Mouse (Mus musculus) CD4-positive, CD25-positive, alpha-beta regulatory T cell, adult 2 months (primary cell): ENCODE results near the gene Nemf.
A peak's percentile ranks its signal among the peaks of the same experiment; 100 is the strongest.
"Not testable (repeated sequence)": the region's sequence is repeated elsewhere in the genome, so short reads cannot be mapped to it uniquely, and the experiment has no call there.

Source experiments
- DNase-seq: peaks from one replicate; pipeline ENCODE4 v3.0.0-alpha.2; 2012; ENCODE audit warnings: low read depth, low spot score

Gene Nemf

GRCm38 (mm10) chr12:69372731-69373331, 15.9 kb upstream of the Nemf start:
- DNase-seq, result no peak

DNA sequence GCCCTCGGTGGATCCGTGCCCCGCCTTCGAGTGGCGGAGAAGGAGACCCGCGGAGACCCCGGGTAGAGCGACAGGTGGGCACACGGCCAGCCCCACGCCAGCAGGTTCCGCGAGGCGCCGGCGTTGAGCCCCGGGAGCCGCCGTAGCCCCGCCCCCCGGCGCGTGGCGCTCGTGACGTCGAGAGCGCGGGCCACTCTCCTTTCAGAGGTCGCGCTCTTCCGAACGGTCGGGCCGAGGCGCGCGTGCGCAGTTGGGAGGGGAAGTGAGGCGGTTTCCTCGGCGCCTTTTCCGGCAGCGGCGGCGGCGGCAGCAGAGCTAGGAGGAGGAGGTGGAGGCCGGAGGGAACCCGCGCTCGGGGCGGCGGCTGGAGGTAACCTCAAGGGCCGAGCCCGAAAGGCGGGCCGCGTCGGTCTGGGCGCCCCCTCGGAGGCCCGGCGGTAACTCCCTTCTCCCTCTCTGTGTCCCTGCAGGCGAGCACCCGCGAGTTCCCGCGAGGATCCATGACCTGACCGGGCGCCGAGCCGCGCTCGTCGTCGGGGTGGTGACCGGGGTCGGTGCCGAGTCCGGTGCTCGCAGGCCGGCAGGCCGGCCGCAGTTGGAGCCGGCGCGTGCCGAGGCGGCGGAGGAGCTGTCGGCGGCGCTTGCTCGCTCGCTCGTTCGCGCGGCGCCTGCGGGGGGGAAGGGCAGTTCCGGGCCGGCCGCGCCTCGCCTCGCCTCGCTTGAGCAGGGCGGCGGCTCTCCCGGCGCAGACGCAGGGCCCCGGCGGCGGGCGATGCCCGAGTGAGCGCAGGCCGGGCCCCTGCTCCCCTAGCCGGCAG, 15.1 kb upstream of the Nemf start, which contains the start of the genes Arf6 and Gm9887:
Gene Arf6, plus strand, starts transcription at position 297 of the 818 bp plus-strand sequence.
Gene Gm9887, minus strand, starts transcription at position 605 of the 818 bp plus-strand sequence.
- DNase-seq, result peak; percentile 100

DNA sequence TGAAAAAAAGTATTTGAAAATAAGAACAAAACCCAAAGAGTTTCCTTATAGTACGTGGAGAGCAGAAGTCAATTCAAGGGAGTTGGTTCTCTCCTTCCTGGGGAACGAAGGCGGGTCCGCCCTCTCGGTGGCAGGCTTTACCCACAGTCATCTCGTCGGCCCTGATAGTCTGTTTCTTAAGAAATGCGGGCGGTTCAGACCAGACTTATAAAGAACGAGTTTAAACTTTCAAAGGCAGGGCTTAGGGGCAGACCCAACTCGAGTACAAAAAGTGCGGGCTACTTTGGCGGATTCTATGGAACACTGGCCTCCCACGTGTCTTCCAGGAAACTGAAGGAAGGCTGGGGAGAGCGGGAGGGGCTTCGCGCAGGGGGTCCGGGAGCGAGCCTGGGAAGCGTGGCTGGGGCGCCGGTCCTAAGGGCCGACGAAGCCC, 14.5 kb upstream of the Nemf start:
- DNase-seq, result peak; percentile 89

- no peak for DNase-seq
These were observed 14.0 kb upstream of the Nemf start for GRCm38 (mm10) chr12:69370936-69371335.

DNA sequence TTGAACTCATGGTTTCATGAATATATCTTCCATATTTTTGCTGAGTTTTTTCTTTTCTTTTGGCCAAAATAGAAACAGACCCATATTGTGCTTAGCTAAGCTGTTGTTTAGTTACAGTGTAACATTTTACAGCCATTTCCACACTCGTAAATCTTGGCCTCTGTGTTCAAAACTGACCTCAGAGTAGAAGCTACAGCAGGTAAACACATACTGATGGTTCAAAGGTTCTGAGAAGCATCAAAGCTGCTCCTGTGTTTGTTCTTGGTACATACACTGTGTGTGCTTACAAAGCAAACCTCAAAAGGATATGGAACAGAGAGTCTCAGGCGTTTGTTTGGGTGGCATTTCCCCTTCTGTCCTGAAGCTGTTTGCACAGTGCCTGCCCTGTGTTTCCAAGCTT, 10.6 kb upstream of the Nemf start:
- DNase-seq, result no peak

- peak; percentile 67 for DNase-seq
These were observed 9.5 kb upstream of the Nemf start for GRCm38 (mm10) chr12:69366424-69366823.

DNA sequence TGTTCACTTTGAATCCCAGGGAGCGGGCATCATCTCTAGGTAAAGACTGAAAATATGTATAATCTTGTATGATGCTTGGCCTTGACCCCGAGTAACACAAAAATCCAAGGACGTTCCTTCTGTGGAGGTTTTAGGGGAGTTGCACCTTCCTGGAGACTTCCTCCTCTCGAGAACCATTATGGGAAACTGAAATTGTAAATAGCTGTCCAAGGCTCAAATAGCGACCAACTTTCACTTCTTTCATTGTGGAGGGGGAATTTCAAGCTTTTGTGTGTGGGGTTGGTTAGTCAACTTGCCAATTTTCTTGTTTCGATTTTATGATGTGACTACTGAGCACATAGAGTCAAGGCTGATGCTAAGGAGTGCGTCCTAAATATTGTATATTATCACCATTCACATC, 8.8 kb upstream of the Nemf start:
- DNase-seq, result no peak

- DNase-seq, result peak; percentile 87
These were observed 7.2 kb upstream of the Nemf start for GRCm38 (mm10) chr12:69363899-69364762.

DNA sequence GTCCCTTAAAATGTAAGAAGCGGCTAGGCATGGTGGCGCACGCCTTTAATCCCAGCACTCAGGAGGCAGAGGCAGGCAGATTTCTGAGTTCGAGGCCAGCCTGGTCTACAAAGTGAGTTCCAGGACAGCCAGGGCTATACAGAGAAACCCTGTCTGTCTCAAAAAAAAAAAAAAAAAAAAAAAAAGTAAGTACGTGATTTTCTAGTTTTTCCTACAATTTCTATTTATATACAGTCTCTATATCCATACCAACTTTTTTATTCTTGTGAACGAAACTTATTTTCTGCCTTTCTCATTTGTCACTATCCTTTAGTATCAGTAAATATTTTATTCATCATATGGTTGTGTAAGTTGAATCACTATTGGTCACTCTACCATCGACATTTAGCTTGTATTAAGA, 6.1 kb upstream of the Nemf start:
- DNase-seq, result not testable (repeated sequence)

DNA sequence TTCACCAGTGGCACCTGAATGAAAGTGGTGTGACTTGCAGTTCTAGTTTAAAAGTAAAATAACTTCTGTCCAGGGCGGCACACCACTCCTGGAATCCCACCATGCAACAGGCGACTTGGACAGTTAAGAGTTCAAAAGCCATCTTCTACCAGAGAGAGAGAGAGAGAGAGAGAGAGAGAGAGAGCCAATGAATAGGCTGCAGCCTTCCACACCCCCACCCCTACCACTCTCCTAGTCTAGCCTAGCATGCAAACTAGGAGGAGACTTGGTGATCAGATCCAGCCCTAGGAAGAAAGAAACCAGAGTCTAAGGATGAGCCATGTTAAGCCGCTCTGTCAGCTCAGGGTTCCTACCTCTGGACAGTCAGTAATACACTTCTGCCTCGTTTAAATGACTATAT, 5.4 kb upstream of the Nemf start:
- no peak for DNase-seq

- DNase-seq, result no peak
These were observed 5.0 kb upstream of the Nemf start for GRCm38 (mm10) chr12:69361919-69362318.

DNA sequence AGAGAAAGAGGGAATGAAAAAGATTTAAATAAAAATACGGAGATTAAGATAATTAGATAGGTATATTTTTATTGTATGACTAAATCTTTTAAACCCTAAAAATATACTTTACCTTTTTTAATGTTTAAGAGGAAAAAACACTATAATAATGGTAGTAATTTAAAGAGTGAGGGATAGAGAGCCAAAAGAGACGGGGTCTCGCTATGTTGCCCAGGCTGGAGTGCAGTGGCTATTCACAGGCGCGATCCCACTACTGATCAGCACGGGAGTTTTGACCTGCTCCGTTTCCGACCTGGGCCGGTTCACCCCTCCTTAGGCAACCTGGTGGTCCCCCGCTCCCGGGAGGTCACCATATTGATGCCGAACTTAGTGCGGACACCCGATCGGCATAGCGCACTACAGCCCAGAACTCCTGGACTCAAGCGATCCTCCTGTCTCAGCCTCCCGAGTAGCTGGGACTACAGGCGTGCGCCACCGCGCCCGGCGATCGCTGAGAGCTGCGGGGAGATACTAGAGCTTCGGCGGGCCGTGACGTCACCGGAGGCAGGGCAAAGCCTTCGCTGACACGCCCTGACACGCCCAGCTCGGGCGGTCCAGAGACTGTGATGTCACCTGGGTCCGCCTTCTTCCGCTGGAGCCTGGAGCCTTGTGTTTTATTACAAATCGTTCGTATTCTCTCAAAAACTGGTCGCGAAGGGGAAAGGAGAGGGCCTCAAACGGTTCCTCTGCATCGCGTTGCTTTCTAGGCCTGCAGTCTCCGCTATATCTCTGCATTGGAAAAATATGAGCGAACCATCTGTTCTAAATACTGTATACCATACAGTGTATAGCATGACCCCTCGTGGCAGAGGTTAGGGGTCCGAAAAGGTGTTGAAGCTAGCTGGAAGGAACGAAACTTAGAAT, 4.3 kb upstream of the Nemf start:
- peak; percentile 99 for DNase-seq

- peak; percentile 86 for DNase-seq
These were observed 3.7 kb upstream of the Nemf start for GRCm38 (mm10) chr12:69360655-69360996.

- DNase-seq, result no peak
These were observed 308 bp upstream of the Nemf start for GRCm38 (mm10) chr12:69357300-69357646.

- DNase-seq, result peak; percentile 66
These were observed 5.3 kb downstream of the Nemf start for GRCm38 (mm10) chr12:69351685-69352084.

DNA sequence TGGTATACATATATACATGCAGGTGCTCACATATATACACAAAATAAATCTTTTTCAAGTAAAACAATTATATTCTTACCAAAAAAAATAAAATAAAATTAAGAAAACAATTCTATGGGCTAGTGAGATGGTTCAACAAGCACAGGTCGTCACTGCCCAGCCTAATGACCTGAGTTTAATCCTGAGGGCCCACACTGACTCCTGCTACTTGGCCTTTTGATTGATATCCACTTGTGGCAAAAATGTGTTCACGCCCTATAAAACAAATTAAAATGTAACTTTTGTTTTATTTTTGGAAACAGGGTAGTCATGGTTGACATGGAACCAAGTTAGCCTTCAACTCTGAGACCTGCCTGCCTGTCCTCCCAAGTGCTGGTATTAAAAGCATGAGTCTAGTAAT, 7.0 kb downstream of the Nemf start:
- DNase-seq, result no peak

DNA sequence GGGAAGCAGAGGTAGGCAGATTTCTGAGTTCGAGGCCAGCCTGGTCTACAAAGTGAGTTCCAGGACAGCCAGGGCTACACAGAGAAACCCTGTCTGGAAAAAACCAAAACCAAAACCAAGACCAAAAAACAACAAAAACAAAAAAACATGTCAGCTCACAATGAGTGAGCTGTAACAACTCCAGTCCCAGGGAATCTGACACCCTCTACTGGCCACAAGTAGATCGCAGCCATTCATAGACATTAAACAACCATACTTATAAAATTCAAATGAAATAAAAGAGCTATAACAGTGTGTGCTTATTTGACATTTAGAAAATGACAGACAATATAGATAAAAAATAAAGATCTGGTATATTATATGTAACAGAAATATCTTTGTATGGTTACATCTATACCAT, 23.4 kb downstream of the Nemf start:
- DNase-seq, result peak; percentile 79

- DNase-seq, result no peak
These were observed 24.8 kb downstream of the Nemf start for GRCm38 (mm10) chr12:69332147-69332546.

DNA sequence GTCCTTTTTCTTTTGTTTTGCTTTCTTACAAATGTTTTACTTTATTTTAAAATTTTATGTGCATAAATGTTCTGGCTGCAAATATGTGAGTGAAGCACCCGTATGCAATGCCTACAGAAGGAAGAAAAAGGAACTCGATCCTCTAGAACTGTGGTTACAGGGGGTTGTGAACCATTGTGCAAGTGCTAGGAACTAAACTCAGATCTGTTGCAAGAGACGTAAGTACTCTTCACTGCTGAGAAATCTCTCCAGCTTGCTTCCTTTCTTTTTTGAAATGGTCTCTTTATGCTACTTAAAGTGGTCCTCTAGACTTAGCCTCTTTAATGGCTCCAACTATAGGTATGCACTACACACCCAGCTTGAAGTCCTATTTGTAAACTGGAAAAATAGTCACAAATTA, 25.8 kb downstream of the Nemf start:
- no peak for DNase-seq

DNA sequence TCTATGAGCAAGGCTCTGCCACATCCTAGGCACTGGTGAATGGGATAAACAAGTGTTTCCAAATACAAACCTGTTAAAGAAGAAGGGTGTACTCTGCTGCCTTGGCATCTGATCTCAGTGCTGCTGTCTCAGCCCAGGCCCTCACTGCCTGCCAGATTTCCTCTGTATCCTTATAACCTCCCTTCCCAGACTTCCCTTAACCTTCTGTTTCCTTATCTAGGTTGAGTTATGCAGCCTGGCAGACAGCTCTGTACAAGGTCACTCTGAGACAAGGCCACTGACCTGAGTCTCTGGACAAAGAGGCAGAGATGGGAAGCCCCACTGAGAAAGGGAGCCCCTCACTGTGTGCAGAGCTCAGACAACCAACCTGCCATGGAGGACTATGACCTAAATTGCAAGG, 38.5 kb downstream of the Nemf start:
- no peak for DNase-seq

GRCm38 (mm10) chr12:69309659-69310058, 47.3 kb downstream of the Nemf start:
- DNase-seq, result no peak
